Mouse (Mus musculus) spleen, adult 12 weeks (tissue): Measurements from ENCODE around the gene Cmah.

Experiments used
- DNase-seq: peaks from one replicate; pipeline ENCODE4 v3.0.0; 2022; ENCODE audit warnings: low spot score

The Cmah gene

GRCm38 (mm10) chr13:24483691-24484090 lies 156.5 kb downstream of the Cmah start:
- no peak for DNase-seq

GRCm38 (mm10) chr13:24484811-24485210 lies 157.6 kb downstream of the Cmah start:
- no peak for DNase-seq

- no peak for DNase-seq
Measured at GRCm38 (mm10) chr13:24485964-24486363, 158.8 kb downstream of the Cmah start.

GRCm38 (mm10) chr13:24486403-24486802 lies 159.2 kb downstream of the Cmah start:
- DNase-seq, result no peak

- no peak for DNase-seq
Measured at GRCm38 (mm10) chr13:24487061-24487460, 159.9 kb downstream of the Cmah start.

GRCm38 (mm10) chr13:24487546-24487945 lies 160.3 kb downstream of the Cmah start:
- DNase-seq, result no peak

- DNase-seq, result no peak
Measured at GRCm38 (mm10) chr13:24488526-24489070, 161.4 kb downstream of the Cmah start.

GRCm38 (mm10) chr13:24489515-24489914 lies 162.3 kb downstream of the Cmah start:
- DNase-seq, result no peak

- DNase-seq, result no peak
Measured at GRCm38 (mm10) chr13:24490041-24490440, 162.8 kb downstream of the Cmah start.

- DNase-seq, result no peak
Measured at GRCm38 (mm10) chr13:24491101-24491500, 163.9 kb downstream of the Cmah start.

- no peak for DNase-seq
Measured at GRCm38 (mm10) chr13:24493784-24494183, 166.6 kb downstream of the Cmah start.

- no peak for DNase-seq
Measured at GRCm38 (mm10) chr13:24496353-24496752, 169.1 kb downstream of the Cmah start.

GRCm38 (mm10) chr13:24497001-24497400 lies 169.8 kb downstream of the Cmah start:
- no peak for DNase-seq

- no peak for DNase-seq
Measured at GRCm38 (mm10) chr13:24498342-24498741, 171.1 kb downstream of the Cmah start.

GRCm38 (mm10) chr13:24499505-24499904 lies 172.3 kb downstream of the Cmah start:
- no peak for DNase-seq

- no peak for DNase-seq
Measured at GRCm38 (mm10) chr13:24501179-24501905, 174.1 kb downstream of the Cmah start.

GRCm38 (mm10) chr13:24501919-24502318 lies 174.7 kb downstream of the Cmah start:
- DNase-seq, result no peak

- DNase-seq, result no peak
Measured at GRCm38 (mm10) chr13:24505812-24506211, 178.6 kb downstream of the Cmah start.

GRCm38 (mm10) chr13:24507156-24507555 lies 180.0 kb downstream of the Cmah start:
- DNase-seq, result no peak

- no peak for DNase-seq
Measured at GRCm38 (mm10) chr13:24508917-24509316, 181.7 kb downstream of the Cmah start.

GRCm38 (mm10) chr13:24511367-24511766 lies 184.2 kb downstream of the Cmah start:
- no peak for DNase-seq

GRCm38 (mm10) chr13:24511932-24512520 lies 184.8 kb downstream of the Cmah start:
- no peak for DNase-seq

- DNase-seq, result no peak
Measured at GRCm38 (mm10) chr13:24513717-24514116, 186.5 kb downstream of the Cmah start.
